Mouse (Mus musculus): ENCODE measurements at regions not wholly inside any gene's neighbourhood (a gene's known extent, or its start where the extent isn't known, plus 50 kb on each side); places are given as distances from the start of the nearest gene placed in this dataset.

DNA sequence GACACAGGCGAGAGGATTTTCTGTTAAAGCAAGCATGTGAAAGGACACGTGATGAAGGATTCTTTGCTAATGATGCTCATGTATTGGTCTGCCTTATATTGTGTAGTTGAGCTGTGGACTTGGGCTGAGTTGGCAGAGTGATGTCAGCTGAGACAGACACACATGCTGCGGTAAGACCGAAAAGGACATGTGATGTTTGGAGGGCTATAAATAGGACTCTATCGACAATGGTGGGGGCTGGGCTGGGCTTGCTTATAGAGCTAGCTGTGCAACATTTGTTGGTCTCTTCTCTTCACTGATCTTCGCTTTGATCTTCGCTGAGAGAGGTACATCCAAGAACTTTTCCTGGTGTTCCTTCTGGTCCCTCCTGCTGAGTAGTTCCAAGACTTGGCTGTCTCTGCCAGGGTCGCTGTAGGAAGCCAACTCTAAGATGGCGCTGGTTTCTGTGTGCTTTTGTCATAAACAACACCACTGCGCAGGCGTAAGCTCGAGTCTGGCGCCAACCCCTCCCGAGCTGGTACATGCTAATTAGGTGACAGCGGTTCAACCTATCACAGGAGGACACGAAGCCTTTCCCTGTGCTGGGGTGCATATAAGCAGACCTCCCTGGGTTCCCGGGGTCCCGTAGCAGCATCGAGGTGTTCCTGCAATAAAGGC lies 145.8 kb upstream of the Tut7 start:
- Histone ChIP-seq H3K27ac (ENCODE audit: insufficient read depth, low read depth, low read length) (no peak overlapping the region), H3K4me1 (ENCODE audit: control insufficient read depth, insufficient read depth, low read length) (no peaks in the 10 kb centered on the region), H3K4me3 (ENCODE audit: insufficient read depth, low read length) (no peak overlapping the region)
- TF ChIP-seq CTCF (IDR thresholded peaks at IDR 0.05; ENCODE audit: low read depth, low read length): no peak
- no peak for TF ChIP-seq POLR2A (IDR thresholded peaks at IDR 0.05; ENCODE audit: borderline replicate concordance, low read depth, low read length)

DNA sequence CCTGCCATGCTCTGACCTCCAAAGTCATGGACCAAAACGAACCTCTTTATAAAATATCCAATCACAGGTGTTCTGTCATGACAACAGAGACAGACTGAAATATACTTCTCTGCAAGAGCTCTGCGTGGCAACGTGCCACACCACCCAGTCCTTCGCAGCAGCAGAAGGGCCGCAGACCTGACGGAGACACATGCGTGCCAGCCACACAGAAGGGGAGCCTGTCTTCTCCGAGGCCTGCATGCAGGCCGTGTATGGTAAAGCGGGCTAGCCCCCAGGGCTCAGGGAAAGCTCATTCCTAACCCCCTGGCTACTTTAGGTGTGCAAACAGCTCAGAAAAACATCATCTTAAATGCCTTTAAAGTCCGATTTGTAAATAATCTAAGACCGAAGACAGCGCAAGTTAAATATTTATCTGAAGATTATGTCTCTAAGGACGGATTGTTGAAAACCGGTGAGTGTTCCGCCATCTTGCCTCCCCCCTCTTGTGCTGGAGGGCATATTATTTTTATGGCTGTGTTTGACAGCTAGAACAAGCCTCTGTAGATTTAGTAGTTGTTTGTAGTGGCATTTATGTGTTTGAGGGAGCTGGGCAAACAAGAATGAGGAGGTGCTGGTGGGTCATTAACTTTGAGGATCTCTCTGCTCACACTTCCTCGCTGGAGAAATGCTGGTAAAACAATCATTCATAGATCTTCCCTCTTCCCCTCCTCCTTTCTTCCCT lies 143.7 kb upstream of the Tut7 start:
- H3K4me3 ChIP-seq (ENCODE audit: insufficient read depth, low read length): no peak overlapping the region
- TF ChIP-seq CTCF (IDR thresholded peaks at IDR 0.05; ENCODE audit: low read depth, low read length) (no peak), POLR2A (IDR thresholded peaks at IDR 0.05; ENCODE audit: borderline replicate concordance, low read depth, low read length) (no peak)
- H3K27ac ChIP-seq (ENCODE audit: insufficient read depth, low read depth, low read length): no peak overlapping the region
- no peaks in the 10 kb centered on the region for H3K4me1 ChIP-seq (ENCODE audit: control insufficient read depth, insufficient read depth, low read length)

DNA sequence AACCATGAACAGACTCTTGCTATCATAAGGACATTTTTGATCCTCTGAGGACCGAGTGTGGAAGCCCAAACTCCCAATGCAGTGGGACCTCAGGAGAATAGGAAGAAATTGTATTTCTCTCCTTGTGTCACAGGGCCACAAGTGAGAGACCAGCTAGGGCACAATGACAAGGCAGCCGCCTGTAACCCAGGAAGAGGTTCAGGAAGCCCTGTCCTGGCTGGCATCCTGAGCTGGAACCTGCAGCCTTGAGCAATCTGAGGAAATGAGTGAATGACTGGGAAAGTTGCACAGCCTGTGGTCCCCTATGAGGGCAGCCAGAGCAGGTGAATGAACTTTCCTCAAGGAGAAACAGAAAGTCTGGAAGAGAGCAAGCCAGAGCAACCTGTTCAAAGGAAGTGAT lies 142.0 kb upstream of the Tut7 start:
- H3K4me1 ChIP-seq (ENCODE audit: control insufficient read depth, insufficient read depth, low read length): no peaks in the 10 kb centered on the region
- TF ChIP-seq POLR2A (IDR thresholded peaks at IDR 0.05; ENCODE audit: borderline replicate concordance, low read depth, low read length) (no peak), CTCF (IDR thresholded peaks at IDR 0.05; ENCODE audit: low read depth, low read length) (no peak)
- no peak overlapping the region for H3K4me3 ChIP-seq (ENCODE audit: insufficient read depth, low read length)
- no peak overlapping the region for H3K27ac ChIP-seq (ENCODE audit: insufficient read depth, low read depth, low read length)

DNA sequence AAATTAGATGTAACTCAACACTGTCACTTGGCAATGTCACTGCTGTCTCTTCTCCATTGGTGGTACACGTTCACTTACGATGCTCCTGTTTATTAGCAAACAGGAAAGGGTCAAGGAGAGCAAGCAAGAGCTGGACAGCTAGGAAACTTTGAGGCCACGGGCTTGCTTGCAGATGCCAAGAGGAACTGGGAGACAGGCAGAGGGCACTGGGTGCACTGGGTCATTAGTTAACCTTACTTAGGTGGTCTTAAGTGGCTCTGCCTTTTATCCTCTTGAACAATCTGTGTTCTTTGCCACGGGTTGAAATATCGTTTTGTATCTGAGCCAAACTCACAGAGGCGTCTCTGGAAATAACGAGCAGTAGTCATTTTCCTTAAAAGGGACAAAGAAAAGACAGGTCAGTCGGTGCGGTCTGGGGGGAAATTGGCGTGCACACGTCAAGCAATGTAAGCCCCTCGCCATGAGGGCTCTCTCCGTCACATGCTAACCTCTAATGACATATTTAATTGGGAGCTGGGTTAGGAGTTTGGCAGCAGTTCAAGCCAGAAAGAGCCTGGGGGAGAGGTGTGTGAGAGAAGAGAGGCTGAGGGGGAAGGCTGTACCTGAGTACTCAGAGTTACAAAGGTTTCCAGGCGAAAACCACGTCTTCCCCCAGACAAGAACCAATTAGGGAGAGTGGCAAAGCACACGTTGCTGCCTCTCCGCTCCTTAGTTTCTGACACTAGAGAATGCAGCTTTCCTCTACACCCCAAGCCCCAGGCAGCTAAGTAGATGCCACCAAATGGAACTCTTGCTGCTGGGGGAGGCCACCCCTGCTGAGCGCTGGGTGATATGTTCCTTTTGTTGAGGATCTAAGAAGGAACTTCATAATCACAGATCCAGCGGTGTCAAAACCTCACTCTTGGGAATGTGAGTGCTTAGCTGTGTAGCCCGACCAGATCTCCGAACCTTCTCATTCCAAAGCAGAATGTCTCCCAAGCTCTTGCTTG lies 140.0 kb upstream of the Tut7 start:
- H3K27ac ChIP-seq (ENCODE audit: insufficient read depth, low read depth, low read length): no peak overlapping the region
- H3K4me3 ChIP-seq (ENCODE audit: insufficient read depth, low read length): no peak overlapping the region
- TF ChIP-seq POLR2A (IDR thresholded peaks at IDR 0.05; ENCODE audit: borderline replicate concordance, low read depth, low read length) (no peak), CTCF (IDR thresholded peaks at IDR 0.05; ENCODE audit: low read depth, low read length) (no peak)
- H3K4me1 ChIP-seq (ENCODE audit: control insufficient read depth, insufficient read depth, low read length): no peaks in the 10 kb centered on the region

DNA sequence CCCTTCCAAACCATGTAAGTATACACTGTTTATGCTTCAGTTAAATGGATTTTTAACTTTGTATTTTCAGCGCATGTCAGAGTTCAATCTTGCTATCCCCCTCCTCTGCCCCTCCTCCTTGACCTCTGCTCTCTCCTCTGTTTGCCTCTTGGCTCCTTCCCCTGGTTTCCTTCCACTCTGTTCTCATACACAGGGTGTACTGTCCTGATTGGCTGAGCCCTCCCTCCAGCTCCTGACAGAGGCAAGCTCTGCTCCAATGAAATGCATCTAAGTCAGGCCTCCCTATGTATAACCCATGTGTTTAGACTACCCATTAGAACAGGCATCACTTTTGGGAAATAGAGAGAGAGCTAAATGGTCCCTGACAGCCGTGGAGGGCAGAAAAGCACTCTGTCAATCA lies 133.5 kb upstream of the Tut7 start:
- Histone ChIP-seq H3K4me3 (ENCODE audit: insufficient read depth, low read length) (no peak overlapping the region), H3K27ac (ENCODE audit: insufficient read depth, low read depth, low read length) (no peak overlapping the region), H3K4me1 (ENCODE audit: control insufficient read depth, insufficient read depth, low read length) (no peaks in the 10 kb centered on the region)
- TF ChIP-seq CTCF (IDR thresholded peaks at IDR 0.05; ENCODE audit: low read depth, low read length): no peak

DNA sequence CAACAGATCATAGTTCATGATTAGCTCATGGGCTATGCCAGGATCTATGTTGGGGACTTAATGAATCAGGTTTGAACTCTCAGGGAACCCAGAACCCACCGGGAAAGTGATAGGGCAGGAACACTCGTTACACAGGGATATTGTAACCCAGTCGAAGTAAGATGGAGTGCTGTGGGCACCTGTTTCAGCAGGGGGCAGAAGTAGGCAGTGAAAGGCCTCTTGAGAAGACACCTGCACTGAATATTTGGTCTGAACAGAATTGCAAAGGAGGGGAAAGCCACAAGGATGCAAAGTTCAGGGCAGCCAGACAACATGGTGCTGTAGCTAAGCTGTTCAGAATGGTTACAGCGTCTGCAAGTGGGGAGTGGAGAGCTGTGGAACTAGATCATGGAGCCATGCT lies 129.9 kb upstream of the Tut7 start:
- no peak for TF ChIP-seq CTCF (IDR thresholded peaks at IDR 0.05; ENCODE audit: low read depth, low read length)
- TF ChIP-seq POLR2A (IDR thresholded peaks at IDR 0.05; ENCODE audit: borderline replicate concordance, low read depth, low read length): no peak
- H3K4me1 ChIP-seq (ENCODE audit: control insufficient read depth, insufficient read depth, low read length): no peaks in the 10 kb centered on the region
- no peak overlapping the region for H3K4me3 ChIP-seq (ENCODE audit: insufficient read depth, low read length)

DNA sequence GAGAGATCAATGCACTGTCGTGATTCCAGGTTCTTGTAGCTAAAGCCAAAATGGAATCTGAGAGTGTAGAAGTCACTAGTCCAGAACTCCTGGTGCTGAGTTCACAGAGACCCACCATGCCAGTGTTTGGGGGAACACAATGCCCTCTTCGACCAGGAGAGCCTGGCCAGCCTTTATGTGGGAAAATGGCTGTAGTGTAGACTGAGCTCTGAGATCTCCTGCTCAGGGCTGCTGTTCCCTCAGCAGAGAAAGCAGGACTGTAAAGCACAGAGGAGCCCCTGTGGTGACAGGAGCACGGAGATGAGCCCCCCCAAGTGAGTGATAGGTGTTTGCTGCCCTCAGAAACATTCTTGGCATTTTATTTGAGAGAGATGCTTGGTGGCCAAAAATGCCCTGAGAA lies 129.2 kb upstream of the Tut7 start:
- no peaks in the 10 kb centered on the region for H3K4me1 ChIP-seq (ENCODE audit: control insufficient read depth, insufficient read depth, low read length)
- H3K4me3 ChIP-seq (ENCODE audit: insufficient read depth, low read length): no peak overlapping the region
- TF ChIP-seq CTCF (IDR thresholded peaks at IDR 0.05; ENCODE audit: low read depth, low read length) (no peak), POLR2A (IDR thresholded peaks at IDR 0.05; ENCODE audit: borderline replicate concordance, low read depth, low read length) (no peak)
- no peak overlapping the region for H3K27ac ChIP-seq (ENCODE audit: insufficient read depth, low read depth, low read length)

More for the DNA sequence above, 129.9 kb upstream of the Tut7 start:
- no peak overlapping the region for H3K27ac ChIP-seq (ENCODE audit: insufficient read depth, low read depth, low read length)

DNA sequence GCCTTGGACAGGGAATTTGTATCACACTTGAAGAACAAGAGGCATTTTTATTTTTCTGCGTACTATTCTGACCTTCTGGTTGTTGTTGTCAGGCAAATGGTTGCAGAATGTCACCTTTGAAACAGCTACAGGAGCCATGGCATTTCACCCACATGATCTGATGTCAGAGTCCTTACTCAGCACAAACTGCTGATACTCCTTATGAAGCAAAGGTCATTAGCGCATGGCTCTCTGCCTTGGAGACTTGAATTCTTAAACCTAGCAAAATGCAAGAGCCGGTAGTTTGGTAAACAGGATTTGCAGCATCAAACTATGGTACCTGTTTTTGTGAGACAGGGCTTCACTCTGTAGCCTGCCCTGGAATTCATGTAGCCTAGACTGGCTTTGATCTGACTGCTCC lies 127.3 kb upstream of the Tut7 start:
- TF ChIP-seq POLR2A (IDR thresholded peaks at IDR 0.05; ENCODE audit: borderline replicate concordance, low read depth, low read length) (no peak), CTCF (IDR thresholded peaks at IDR 0.05; ENCODE audit: low read depth, low read length) (no peak)
- H3K4me3 ChIP-seq (ENCODE audit: insufficient read depth, low read length): no peak overlapping the region
- no peak overlapping the region for H3K27ac ChIP-seq (ENCODE audit: insufficient read depth, low read depth, low read length)
- no peaks in the 10 kb centered on the region for H3K4me1 ChIP-seq (ENCODE audit: control insufficient read depth, insufficient read depth, low read length)

DNA sequence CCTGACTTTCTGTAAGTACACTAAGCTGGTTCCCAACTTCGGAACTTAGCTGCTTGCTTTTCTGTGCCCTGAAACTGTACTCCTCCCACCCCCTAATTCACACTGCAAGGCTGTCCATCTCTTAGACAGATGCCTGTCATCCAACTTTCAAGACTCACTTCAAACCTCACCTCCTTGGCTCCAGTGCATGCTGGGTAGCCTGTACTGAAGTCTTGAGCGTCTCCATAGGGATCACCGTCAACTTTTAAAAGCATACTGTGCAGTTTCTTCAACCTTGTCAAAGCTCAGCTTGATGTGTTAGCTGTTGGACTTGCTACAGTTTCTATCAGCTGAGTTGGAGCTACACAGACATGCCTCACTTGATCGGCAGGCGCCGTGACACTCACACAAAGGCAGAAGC lies 126.5 kb upstream of the Tut7 start:
- H3K27ac ChIP-seq (ENCODE audit: insufficient read depth, low read depth, low read length): no peak overlapping the region
- TF ChIP-seq POLR2A (IDR thresholded peaks at IDR 0.05; ENCODE audit: borderline replicate concordance, low read depth, low read length) (no peak), CTCF (IDR thresholded peaks at IDR 0.05; ENCODE audit: low read depth, low read length) (no peak)
- H3K4me3 ChIP-seq (ENCODE audit: insufficient read depth, low read length): no peak overlapping the region
- no peaks in the 10 kb centered on the region for H3K4me1 ChIP-seq (ENCODE audit: control insufficient read depth, insufficient read depth, low read length)
